Mouse (Mus musculus) large intestine, adult 2 months (tissue): Measurements from ENCODE around the gene Fbxl13. TPM values are rescaled to one million over a fixed set of nuclear protein-coding genes. Genes with fewer than 3 reads are reported as not detected.
"Not testable (repeated sequence)": the region's sequence is repeated elsewhere in the genome, so short reads cannot be mapped to it uniquely, and the experiment has no call there.

ENCODE experiments used
- DNase-seq: peaks from one replicate; pipeline ENCODE4 v3.0.0-alpha.2; 2012; ENCODE audit warnings: low read depth, low spot score
- WGBS: fragments of 180-500 bp; shearing (Covaris S2); methylation state at CpG from one replicate; pipeline ENCODE4 v1.1.7; 2018; 5-methylcytosine and 5-hydroxymethylcytosine counted together
- polyA plus RNA-seq: library from polyadenylated mRNA; depleted of rRNA; stranded (reverse); fragments of >200 nt; gene quantifications from 2 replicates; pipeline ENCODE4 v1.2.3, GENCODE M21; 2012

Fbxl13 gene
- polyA plus RNA-seq, 1 experiment, result 0.12 TPM

DNA sequence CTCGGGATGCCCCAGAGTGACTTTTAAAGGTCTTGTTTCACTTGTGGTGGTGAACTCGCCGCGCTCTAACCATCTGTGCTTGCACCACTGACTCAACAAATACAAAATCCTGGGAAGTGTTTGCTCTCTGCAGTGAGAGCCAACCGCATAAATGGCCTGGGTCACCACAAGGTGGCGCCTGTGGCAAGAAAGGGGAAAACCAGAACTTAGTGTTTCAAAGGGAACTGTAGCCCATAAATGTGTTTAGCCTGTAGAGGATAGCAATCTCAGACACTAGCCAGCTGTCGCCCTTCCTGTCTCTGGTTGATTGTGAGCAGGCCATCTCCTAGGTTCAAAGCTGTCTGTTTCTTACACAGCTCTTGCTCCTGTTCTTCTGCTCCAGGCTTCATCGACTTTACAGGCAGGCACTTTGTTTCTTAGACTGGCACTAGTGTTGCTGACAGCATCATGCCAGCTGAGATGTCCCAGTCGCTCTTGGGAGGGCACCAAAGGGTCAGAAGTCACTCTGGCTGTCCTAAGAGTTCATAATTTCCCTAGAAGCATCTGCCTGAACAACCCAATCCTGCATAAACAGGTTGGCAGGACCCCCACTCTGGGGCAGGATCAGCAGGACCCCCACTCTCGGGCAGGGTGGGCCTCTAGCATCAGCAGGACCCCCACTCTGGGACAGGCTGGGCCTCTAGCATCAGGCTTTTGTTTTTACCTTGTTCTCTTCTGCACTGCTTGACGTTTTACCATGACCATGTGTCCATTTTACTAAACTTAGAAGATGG is 13.4 kb upstream of the Fbxl13 start:
- peak; percentile 64 for DNase-seq
- 30% methylated on average over 11 of the region's 11 CpGs for WGBS

DNA sequence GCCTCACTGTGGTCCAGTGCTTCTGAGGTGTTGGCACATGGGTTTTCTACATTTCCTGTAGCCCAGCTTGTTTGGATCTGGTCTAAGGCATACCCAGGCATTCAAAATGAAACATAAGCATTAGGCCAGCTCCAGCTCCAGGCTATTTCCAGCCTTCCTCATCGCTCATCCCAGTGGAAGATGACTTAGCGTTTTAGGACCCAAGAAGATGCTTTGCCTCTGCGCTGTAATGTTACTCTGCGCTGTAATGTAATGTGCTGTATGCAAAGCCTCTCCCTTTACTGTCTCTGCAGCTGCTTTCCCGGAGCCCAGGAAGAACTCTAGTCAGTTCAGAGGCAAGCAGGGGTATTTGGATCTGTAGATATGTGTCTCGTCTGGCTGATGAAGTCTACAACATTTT is 12.6 kb upstream of the Fbxl13 start:
- DNase-seq, result no peak
- 92% methylated on average over 6 of the region's 6 CpGs for WGBS

DNA sequence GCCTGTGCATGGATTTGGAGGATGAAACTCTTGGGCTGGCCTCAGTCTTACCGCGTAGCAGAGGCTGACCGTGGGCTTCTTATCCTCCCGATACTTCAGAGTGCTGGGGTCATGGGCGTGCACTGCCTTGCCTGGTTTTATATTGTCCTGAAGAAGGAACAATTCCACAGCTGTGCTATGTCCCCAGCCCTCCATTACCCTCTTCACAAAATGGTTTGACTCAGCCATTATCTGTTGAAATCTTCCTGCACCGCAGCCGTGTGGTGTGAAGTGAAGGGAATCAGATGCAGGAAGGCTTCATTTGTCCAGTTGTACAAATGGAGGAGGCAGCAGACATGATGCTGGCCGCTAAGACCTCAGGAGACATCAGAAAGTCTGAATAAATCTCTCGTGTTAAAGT is 11.5 kb upstream of the Fbxl13 start:
- 80% methylated on average over 9 of the region's 9 CpGs for WGBS
- no peak for DNase-seq

DNA sequence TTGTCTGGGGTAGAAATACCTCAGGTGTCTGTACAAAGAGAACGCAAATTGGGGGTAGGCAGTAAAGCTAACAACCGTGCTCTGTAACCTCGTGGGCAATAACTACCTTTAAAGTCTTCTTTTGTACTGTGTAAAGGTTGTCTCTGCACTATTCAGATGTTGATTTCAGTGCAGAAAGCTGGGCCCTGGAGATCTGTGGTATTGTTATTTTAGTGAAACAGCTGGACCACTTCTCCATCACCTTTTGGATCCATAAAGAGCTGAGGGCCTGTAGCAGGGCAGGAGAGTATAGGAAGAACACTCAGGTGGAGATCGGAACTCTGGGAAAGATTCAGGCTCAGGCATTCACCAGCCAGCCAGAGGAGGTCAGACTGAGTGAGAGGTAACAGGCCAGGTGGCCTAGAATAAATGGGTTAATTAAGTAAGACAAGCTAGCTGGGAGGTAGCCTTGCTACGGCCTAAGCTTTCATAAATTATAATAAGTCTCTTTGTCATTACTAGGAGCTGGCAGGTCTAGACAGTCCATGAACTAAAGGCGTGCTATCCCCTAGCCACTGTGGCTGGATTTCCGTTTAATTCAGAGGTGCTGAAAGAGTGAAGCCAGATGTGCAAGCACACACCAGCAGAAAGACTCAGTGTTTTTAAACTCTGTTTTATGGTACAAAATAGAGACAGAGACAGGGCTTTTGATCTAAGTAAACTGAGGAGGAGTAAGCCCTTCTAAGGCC is 6.6 kb upstream of the Fbxl13 start:
- 77% methylated on average over 7 of the region's 7 CpGs for WGBS
- no peak for DNase-seq

DNA sequence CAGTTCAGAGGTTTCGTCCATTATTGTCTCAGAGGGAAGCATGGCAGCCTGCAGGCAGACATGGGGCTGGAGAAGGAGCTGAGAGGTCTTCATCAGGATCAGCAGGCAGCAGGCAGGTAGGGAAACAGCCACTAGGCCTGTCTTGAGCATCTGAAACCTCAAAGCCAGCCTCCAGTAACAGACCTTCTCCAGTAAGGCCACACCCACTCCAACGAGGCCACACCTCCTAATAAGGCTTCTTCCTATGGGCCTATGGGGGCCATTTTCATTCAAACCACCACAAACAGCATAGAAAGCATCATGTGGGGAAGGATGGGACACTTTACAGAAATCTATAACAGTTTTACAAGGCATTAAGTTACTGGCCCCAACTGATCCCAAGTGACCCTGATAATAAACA is 5.3 kb upstream of the Fbxl13 start:
- 70% methylated on average over 2 of the region's 2 CpGs for WGBS
- no peak for DNase-seq

DNA sequence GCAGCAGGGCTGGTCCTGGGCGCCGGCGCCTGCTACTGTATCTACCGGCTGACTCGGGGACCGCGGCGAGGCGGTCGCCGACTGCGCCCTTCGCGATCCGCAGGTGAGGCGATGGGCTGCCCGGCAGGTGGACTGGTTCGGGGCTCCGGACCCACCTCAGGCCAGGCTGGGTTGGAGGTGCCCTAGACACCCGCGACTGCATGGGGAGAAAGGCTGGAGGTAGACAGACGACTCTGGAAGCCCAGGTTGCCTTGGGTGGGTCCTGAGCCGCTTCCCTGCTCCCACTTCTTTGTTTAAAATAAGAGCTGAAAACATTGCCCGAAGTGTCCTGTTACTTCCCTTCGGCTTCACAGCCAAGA is 678 bp upstream of the Fbxl13 start:
- no peak for DNase-seq
- WGBS, result under 1% methylated on average over 25 of the region's 25 CpGs

DNA sequence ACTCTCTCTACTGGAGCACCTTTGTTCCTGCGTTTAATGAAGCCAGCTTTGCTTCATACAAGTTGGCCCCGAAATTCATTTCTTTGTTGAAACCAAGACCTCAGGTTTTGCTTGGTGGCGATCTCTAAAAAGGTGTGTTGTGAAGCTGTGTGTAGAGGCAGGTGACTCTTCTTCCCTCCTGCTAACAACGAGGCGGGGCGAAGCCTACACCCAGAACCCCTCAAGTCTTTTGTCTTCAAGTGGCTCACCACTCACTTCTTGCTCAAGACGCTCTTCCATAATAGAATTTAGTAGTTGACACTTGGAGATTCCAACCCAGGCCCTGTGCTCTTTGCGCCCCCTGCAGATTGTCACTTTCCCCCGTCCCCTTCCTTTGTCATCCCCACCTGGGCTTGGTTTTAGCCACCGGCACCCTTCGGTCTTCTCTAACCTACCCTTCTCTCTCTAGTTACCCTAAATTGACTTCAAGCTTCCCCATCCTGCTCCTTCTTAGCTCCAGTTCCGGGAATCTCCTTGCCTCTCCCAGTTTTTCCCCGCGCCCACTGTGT is 469 bp downstream of the Fbxl13 start:
- 24% methylated on average over 14 of the region's 14 CpGs for WGBS
- DNase-seq, result no peak

DNA sequence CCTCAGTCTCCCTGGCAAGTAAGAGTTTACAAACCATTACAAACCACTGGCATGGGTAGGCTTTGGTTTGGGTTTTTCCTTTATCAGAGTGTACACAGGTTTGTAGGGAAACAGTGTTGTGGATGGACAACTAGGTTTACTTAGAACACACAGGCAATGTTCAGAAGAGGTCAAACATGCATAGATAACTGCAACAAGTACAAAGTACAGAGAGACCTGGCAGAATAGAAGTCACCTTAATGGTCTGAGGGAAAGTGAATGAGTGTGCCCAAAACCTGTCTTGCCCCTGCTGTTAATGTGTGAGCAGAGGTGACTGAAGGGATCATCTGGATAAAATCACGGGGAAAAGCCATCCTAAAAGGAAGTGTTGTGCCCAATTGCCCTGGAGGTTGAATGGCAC is 1.8 kb downstream of the Fbxl13 start:
- WGBS, result 15% methylated on average over 1 of the region's 1 CpGs

DNA sequence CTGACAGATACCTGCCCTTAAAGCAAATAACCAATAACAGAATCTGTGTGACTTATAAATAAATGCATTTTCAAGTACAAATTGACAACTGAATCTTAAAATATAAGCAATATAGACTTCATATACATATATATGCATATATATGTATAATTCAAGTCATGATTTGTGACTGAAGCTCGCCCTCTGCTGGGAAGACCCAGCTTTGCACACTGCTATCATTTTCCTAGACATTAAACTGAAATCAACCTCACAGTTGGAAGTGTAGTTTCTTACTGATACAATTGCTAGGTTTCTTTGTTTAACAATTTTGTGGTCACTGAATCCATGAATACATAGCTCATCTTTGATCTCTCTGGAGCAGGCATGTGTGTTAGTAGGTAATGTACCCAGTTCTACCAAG is 4.5 kb downstream of the Fbxl13 start:
- no peak for DNase-seq
- WGBS, result 3% methylated on average over 1 of the region's 1 CpGs

More for the DNA sequence above, 1.8 kb downstream of the Fbxl13 start:
- no peak for DNase-seq

DNA sequence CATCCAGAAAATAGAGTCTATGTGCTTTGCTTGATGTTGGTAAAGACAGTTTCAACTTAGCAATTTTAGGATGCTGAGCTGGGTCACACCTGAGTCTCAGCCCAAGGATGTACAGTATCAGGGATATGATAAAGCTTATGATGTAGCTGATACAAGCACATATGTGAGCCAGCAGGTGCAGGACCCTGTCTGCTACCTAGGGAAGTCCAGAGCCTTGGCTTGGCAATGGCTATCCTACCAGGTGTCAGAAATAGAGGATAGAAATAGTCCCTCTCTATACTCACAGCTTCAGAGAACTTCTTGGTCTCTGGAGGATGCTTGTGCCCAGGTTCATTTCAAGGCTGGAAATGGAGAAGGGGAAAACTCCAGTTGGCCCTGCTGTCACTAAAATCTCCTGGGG is 19.5 kb downstream of the Fbxl13 start:
- DNase-seq, result no peak

DNA sequence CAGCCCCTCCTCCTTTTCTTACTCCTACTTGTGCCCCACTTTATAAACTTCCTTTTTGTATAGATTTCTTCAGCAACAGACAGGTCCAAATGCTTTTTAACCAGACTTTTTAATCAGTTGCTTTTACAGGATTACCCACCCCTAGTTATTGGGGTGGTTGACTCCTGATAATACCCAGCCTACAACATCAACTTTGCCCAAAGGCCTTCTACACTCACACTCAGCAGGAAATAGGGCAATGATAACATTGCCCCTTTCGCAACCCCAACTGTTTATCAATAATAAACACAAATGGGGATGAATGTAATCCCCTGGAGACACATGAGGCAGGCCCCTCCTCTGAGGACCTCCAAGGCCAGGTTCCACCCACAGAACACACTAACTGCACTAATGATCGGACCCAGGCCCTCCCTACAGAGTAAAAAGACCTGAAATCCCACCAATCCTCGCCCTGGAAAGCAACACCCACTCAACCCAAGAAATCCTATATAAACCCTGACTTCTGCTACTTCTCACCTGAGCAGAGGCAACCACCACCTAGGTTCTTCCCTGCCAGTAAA is 28.9 kb downstream of the Fbxl13 start:
- no peak for DNase-seq
- 66% methylated on average over 3 of the region's 3 CpGs for WGBS

DNA sequence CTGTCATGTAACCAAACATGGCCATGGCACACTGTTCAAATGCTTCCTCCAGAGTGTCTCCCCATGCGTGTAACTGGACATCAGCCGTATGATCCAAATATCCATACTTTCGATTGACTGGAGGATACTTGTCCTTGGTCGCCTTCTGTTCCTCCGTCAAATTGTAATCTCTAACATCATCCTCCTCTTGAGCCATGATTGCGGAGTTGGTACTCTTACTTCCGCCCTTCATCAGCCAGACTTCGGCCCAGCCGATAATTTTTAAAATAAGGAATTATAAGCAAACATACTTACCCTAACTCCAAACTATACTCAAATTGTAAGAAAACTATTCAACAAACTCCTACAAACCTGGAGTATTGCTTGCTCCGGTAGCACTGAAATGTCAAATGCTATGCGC is 31.1 kb downstream of the Fbxl13 start:
- 97% methylated on average over 11 of the region's 11 CpGs for WGBS
- DNase-seq, result not testable (repeated sequence)

DNA sequence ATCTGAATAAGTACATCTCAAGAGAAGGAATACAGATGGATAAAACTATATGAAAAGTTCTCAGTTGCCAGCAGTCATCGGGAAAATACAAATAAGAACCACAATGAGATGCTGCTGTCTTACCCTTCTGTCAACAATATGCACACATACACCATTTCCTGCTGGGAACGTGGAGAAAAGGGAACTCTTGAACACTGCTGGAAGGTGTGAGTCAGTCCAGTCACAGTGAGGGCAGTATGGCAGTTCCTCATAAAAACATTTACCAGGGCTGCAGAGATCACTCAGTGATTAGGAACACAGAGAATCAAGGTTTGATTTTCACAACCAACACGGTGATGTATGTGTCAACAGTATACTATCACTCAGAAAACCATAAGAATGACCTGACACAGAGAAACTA is 34.4 kb downstream of the Fbxl13 start:
- WGBS, result 29% methylated on average over 3 of the region's 3 CpGs
- no peak for DNase-seq

DNA sequence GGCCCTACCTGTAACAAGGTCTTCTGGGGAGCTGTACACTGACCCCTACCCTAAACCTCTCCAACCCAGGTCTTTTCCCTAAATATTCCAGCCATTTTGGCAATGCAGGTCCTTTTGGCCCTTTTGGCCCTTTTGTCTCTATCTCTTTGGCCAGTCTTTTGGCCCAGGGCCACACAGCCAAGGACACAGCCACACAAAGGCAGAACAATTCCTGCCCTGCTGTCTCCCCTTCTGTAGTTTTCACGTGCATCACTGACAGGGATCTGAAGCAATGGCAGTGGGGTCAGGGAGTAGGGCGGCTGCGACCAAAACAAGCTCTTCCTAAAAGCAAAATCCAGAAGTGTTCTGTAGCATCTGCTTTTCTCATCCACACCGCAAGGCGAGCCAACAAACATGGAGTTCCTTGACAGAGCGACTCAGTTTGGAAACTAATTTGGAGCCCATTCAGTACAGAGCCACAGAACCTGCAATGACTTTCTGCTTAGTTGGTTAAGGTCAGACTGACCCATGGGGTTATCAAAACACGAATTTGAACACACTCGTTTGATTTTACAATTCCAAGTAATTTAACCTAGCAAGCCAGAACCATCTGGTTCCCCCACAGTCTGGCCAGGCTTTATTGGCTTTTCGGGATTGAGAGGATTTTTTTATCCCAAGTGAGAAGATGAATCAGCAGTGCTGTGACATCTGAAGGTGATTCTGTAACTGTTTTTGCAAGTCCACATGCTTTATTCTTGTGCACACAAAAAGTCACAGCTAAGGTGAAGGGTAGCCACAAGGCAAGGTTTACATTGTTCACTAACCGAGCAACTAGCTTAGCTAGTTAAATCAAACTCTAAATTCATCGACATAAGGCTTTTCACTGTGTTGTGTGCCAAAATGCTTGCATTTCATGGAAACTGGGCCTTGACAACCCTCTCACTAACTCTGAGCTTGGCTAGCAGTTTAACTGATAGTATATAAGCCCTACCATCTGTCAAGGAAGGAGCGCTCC is 36.8 kb downstream of the Fbxl13 start:
- DNase-seq, result no peak
- WGBS, result 63% methylated on average over 12 of the region's 12 CpGs

DNA sequence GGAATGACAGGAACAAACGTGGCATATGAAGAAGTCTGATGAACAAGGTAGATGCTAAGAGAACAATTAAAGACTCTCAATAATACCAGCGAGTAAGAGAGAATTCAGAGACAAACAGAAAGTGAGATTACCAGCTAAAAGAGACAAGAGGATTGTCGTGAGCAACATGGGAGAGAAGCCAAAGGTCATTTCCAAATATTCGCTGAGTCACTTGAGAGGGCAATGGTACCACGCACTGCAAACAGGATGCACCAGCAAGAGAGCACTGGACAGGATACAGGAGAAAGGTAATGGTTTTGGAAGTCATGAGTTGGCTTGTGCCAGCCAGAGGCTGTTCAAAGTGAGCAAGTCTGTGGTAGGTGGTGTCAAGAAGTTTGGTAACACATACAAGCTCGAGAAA is 39.5 kb downstream of the Fbxl13 start:
- DNase-seq, result no peak
- 54% methylated on average over 6 of the region's 6 CpGs for WGBS

DNA sequence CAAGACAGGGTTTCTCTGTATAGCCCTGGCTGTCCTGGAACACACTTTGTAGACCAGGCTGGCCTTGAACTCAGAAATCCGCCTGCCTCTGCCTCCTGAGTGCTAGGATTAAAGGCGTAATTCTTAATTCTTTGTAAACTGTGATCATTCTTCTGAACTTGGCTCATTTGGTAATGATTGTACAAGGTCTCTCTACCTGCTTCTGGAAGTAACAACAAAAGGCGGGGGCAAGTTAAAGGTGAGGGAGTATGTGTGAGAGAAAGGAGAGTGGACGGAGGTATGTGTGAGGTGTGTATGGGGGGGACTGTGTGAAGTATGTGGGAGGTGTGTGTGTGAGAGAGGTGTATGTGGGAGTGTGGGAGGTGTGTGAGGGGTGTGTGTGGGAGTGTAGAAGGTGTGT is 45.5 kb downstream of the Fbxl13 start:
- 88% methylated on average over 4 of the region's 4 CpGs for WGBS
- no peak for DNase-seq

DNA sequence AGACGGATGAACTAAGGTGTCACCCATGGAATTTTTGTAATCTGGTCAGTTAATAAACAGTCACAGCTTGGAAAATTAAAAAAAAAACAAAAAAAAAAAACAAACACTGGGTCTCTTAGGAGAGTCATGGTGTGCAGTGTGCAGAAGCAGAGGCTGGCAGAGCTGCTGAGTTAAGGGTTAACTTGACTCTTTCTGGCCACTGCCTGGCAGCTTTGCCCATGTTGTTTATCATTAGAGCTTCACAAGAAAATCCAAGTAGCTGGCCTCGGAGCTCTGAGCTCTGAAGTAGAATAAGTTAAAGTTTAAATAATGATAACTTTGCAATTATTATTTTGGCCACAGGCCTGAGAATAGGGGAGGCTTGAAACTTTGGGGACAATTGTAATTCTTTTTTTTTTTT is 45.9 kb downstream of the Fbxl13 start:
- WGBS, result 60% methylated on average over 2 of the region's 2 CpGs
- DNase-seq, result not testable (repeated sequence)

DNA sequence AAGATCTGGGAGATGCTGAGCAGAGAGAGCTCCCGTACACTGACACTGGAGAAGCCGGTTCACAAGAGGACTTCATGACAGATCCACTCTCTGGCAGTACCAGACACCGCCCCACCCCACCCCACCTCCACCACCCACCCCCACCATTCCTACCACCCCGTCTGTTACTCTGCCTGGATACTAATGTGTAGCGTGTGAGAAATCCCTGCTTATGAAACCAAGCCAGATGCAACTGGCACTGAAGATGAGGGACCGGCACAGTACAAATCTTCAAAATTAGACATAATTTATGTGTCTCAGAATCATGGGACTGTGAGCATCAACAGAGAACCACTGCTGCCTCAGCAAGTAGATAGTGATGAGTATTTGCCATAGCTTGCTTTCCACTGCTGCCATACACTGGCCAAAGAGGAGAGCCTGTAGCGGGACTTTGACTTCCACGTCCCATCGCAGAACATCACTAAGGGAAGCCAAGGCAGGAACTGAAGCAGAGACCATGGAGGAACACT is 52.2 kb downstream of the Fbxl13 start:
- no peak for DNase-seq
- 91% methylated on average over 9 of the region's 9 CpGs for WGBS

DNA sequence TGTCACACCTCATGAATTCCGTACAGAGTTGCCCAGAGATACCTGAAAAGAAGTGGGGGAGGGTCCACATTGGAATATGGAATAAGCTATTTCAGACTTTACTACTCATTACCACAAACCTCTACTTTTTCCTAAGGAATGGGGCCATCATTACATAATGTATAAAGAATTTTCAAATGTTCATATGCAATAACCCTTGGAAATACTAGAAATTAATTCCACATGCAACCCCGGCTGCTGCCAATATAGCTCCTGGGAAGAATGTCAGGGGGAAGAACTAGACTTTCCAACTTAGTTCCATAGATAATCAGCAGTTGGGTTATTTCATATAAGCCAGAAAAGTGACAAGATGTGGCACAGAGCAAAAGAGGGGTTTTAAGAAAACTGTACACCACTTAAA is 53.3 kb downstream of the Fbxl13 start:
- WGBS, result 83% methylated on average over 2 of the region's 2 CpGs
- DNase-seq, result no peak

DNA sequence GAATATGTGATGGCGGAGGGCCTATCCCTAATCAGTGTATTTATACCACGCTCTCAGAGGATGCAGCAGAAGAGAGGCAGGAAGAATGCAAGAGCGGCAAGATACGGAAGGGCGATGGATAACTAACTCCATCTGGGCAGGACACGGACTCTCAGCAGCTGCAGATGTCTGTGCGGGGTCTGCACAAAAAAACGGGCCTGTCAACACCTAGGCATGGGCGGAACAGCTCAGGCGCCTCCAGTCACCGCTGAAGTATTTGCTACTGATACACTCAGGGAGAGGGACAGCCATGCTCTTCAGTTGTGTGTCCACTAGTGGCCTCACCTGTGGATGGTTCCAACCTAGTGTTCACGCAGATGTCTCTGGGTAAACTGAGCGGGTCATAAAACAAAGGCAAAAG is 57.2 kb downstream of the Fbxl13 start:
- no peak for DNase-seq
- WGBS, result 89% methylated on average over 13 of the region's 13 CpGs
